Mouse (Mus musculus) embryonic stem cell, embryonic (primary cell): ENCODE measurements around the gene Prkd2.

Source experiments
- CTCF ChIA-PET, 4 experiments: fragments of 300-600 bp in 2 of 4; fragments of 350-600 bp in 2 of 4; sonication (Branson Sonifier 250); formaldehyde crosslinking; loops; one replicate each; lab custom pipeline; 2022; ENCODE audit warnings: inconsistent platforms in 2 of 4; lab: Charles Lee
- POLR2A ChIA-PET, 4 experiments: fragments of 300-600 bp in 2 of 4; fragments of 350-600 bp in 2 of 4; sonication (Branson Sonifier 250); formaldehyde crosslinking; loops; one replicate each; lab custom pipeline; 2022; ENCODE audit warnings: antibody characterized with exemption in 4 of 4, inconsistent platforms in 1 of 4; lab: Charles Lee

Prkd2 gene

DNA sequence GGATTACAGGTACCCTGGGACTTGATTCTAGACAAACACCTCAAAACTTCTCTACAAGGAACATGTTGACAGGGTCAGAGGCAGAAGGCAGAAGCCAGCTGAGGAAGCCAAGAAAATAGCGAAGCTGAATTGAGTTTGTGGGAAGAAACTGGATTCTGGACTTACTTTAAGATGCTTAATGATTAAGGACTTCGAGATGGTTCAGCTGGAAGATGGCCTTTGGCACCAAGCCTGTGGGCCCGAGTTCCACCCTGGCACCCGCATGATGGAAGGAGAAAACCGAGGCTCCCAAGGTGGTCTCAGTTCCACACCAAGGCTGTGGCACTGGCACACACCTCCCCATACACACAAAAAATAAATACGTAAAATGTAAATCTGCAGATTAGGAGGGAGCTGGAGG lies 47.8 kb downstream of the Prkd2 start:
- POLR2A ChIA-PET = interaction anchor here in 3 of 4 experiments (0.6 to 2.5 kb wide), 21 partner anchors 10 to 760 kb away, joined by 3 to 29 read pairs (median 6); partner anchors contain the start of gene Dact3 (in 3 of the 3)

DNA sequence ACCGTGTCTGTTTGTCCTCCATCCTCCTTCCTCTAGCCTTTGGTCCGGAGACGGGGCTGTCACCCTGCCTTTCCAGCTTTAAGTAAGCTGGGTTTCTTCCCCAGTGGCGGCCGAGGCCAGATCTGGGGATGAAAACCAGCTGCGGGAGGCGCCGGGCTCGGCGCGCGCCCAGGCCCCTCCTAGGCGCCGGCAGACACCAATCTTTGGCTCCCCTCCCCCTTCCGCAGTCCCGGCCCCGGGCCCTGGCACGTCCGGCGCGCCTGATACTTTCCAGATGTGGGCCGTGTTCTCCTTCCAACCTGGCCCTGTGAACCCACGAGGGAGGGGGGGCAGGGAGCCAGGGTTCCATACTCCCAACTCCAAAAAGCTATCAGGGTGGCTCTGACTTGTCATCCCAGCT lies 48.2 kb downstream of the Prkd2 start:
- CTCF ChIA-PET = interaction anchor here in 3 of 4 experiments (0.6 to 2.5 kb wide), 31 partner anchors 10 to 628 kb away, joined by 3 to 78 read pairs (median 4); partner anchors contain the start of genes Dact3 (in 3 of the 3), Calm3 (in 2 of the 3) and Ptgir (in 1 of the 3)
- POLR2A ChIA-PET = interaction anchor here (0.6 to 2.5 kb wide), 27 partner anchors 9 to 761 kb away, joined by 3 to 29 read pairs (median 5); partner anchors contain the start of genes Dact3 (in 4 of the 4) and Calm3 (in 1 of the 4)

More for the DNA sequence above, 47.8 kb downstream of the Prkd2 start:
- CTCF ChIA-PET = interaction anchor here in 3 of 4 experiments (0.6 to 2.5 kb wide), 19 partner anchors 12 to 627 kb away, joined by 3 to 78 read pairs (median 4); partner anchors contain the start of genes Dact3 (in 3 of the 3) and Ptgir (in 1 of the 3)

DNA sequence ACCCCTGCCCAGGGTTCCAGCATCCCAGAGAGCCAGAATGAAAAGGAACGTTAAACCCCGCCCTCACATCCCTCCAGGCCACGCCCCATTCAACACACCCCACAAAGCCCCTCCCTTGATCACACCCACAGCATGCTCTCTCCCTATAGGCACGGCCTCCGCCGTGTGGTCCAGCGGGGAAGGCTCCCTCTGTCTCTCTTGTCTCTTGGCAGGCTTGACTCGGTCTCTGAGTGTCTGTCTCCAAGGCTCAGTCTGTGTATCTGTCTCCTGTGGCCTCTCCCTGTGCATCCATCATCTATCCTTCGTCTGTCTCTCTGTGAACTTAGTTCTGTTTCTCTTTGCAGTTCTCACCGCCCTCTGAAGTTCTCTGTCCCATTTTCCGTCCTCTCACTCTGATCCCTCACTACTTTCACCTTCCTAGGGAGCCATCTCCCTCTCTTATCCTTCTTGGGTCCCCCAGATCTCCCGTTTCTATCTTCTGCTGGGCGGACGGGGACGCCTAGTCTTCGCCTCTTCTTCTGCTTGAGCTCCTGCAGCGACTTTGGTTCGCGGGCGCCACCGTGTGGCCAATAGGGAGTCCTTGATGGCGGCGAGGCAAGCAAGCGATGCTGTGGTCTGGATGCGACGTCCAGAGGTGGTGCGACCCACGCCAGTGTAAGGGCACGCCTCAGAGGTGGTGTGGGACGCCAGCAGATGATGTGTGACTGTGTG lies 49.1 kb downstream of the Prkd2 start, which contains the start of gene Gng8:
TSS of gene Gng8 (plus strand) at position 146 of the 711 bp plus-strand sequence.
- CTCF ChIA-PET = interaction anchor here (0.5 to 2.5 kb wide), 71 partner anchors 9 to 606 kb away, joined by 3 to 78 read pairs (median 4); partner anchors contain the start of genes Dact3 (in 4 of the 4), Calm3 (in 2 of the 4), Ptgir (in 2 of the 4) and Ap2s1 (in 1 of the 4)
- POLR2A ChIA-PET = interaction anchor here (0.6 to 2.5 kb wide), 36 partner anchors 9 to 275 kb away, joined by 3 to 29 read pairs (median 5); partner anchors contain the start of genes Dact3 (in 4 of the 4) and Calm3 (in 1 of the 4)

DNA sequence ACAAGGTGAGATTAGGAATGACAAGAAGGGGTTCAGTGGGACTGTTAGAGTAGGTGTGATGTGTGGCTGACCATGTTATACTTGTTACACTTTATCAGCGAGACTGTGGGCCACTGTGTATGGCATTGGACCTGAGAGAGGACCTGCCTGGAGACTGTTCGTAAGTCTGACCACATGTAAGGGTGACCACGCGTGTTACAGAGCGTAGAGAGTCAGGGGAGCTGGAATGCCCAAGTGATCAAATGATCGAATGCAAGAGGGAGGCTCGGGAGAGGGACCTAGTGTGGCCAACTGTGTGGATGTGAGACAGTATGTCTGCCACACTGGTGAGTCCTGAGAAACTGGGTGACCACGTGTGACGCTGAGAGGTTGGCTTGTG lies 49.6 kb downstream of the Prkd2 start:
- ChIA-PET CTCF (interaction anchor here (0.6 to 2.5 kb wide), 47 partner anchors 8 to 607 kb away, joined by 3 to 78 read pairs (median 4); partner anchors contain the start of genes Dact3 (in 4 of the 4), Ptgir (in 2 of the 4) and Prkd2 (in 1 of the 4)), POLR2A (interaction anchor here in 3 of 4 experiments (0.7 to 2.5 kb wide), 25 partner anchors 8 to 275 kb away, joined by 3 to 29 read pairs (median 6); partner anchors contain the start of genes Dact3 (in 3 of the 3) and Calm3 (in 1 of the 3))

DNA sequence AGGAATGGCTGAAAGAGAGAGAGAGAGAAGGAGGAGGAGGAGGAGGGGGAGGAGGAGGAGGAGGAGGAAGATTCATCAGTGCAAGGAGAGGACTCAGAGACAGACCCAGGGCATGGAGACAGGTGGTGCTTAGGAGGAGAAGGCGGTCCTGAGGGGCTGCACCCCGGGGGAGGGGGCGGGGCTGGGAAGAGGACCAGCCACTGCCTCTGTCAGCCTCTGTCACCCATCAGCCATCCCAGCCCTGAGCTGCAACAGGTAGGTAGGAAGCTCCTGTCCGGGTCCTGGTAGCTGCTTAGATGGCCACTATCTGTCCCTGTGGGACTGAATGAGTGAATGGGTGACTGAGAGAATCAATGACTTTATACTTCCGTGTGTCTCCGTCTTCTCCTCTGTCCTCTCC lies 50.9 kb downstream of the Prkd2 start:
- CTCF ChIA-PET = interaction anchor here in 1 of 4 experiments (0.6 to 1.9 kb wide), 4 partner anchors 13 to 44 kb away, joined by 3 to 17 read pairs (median 8); partner anchors contain the start of genes Dact3 and Ptgir
- POLR2A ChIA-PET = interaction anchor here in 1 of 4 experiments (1.8 to 2.0 kb wide), 2 partner anchors 14 to 15 kb away, joined by 4 read pairs; no protein-coding TSS in a partner anchor

DNA sequence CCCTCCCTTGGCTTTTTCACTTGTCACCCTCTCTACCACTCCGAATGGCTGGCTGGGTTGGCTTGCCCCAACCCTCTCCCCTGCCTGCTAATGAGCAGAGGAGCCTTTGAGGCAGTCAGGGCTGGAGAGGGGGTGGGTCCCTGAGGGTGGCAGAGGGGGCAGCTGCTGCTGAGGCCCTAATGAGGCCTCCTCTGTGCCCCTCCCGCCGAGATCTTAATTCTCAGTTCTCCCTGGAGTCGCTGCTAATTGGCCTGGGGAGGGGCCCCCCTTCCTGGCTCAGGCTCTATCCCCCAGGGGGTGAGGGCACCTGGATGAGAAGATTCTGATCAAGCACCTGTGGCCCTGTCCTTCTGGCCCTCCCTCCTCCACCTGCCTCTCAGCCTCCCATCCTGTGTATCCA lies 51.6 kb downstream of the Prkd2 start:
- POLR2A ChIA-PET = interaction anchor here in 2 of 4 experiments (0.8 to 2.0 kb wide), 7 partner anchors 11 to 445 kb away, joined by 3 to 13 read pairs (median 4); partner anchors contain the start of genes Calm3 (in 1 of the 2), Dact3 (in 1 of the 2) and Ptgir (in 1 of the 2)
- CTCF ChIA-PET = interaction anchor here (1.0 to 1.9 kb wide), 23 partner anchors 12 to 265 kb away, joined by 3 to 40 read pairs (median 7); partner anchors contain the start of genes Dact3 (in 2 of the 4), Calm3 (in 1 of the 4), Hif3a (in 1 of the 4) and Prkd2 (in 1 of the 4)

DNA sequence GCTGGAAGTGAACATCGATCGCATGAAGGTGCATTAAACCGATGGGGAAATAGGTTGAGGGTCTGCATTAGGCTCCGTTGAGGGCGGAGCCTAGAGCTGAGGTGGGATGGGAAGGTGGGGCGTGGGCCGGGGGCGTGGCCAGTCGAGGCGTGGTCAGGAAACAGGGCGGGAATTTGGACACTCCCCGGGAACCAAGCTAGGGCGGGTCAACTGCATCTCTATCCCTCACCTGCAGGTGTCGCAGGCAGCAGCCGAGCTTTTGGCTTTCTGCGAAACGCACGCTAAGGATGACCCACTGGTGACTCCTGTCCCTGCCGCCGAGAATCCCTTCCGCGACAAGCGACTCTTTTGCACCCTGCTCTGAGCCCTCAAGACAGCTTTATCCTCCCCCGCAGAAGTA lies 52.3 kb downstream of the Prkd2 start:
- ChIA-PET CTCF (interaction anchor here (0.5 to 1.9 kb wide), 70 partner anchors 9 to 848 kb away, joined by 3 to 40 read pairs (median 4); partner anchors contain the start of genes Dact3 (in 3 of the 4), Ptgir (in 2 of the 4), Calm3 (in 1 of the 4) and Gm42372 (in 1 of the 4)), POLR2A (interaction anchor here (0.5 to 2.0 kb wide), 33 partner anchors 9 to 1884 kb away, joined by 3 to 19 read pairs (median 4); partner anchors contain the start of genes Dact3 (in 2 of the 4), Ptgir (in 2 of the 4), Ap2s1 (in 1 of the 4) and Calm3 (in 1 of the 4))

DNA sequence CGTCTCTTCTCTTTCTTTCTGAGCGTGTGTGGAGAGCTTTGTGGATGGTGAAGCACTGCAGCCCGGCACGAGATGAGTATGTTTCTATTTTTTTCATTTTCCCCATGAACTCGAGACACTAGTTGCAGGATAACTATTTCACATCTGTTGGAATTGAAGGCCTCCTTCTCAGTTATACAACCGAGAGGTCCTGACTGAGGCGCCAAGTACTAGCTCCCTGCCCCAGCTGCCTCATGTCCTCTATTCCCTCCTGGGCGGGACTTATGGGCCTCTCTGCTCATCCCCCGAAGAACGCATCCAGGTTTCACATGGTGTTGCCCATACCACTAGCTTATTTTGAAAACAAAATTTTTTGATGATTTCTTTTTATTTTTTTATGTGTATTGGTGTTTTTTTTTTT lies 52.8 kb downstream of the Prkd2 start:
- CTCF ChIA-PET = interaction anchor here (0.6 to 1.9 kb wide), 63 partner anchors 8 to 848 kb away, joined by 3 to 40 read pairs (median 4); partner anchors contain the start of genes Dact3 (in 3 of the 4), Calm3 (in 1 of the 4), Gm42372 (in 1 of the 4) and Hif3a (in 1 of the 4)
- POLR2A ChIA-PET = interaction anchor here (0.6 to 2.0 kb wide), 30 partner anchors 8 to 1883 kb away, joined by 3 to 19 read pairs (median 4); partner anchors contain the start of genes Dact3 (in 2 of the 4), Ptgir (in 2 of the 4), Ap2s1 (in 1 of the 4) and Calm3 (in 1 of the 4)

DNA sequence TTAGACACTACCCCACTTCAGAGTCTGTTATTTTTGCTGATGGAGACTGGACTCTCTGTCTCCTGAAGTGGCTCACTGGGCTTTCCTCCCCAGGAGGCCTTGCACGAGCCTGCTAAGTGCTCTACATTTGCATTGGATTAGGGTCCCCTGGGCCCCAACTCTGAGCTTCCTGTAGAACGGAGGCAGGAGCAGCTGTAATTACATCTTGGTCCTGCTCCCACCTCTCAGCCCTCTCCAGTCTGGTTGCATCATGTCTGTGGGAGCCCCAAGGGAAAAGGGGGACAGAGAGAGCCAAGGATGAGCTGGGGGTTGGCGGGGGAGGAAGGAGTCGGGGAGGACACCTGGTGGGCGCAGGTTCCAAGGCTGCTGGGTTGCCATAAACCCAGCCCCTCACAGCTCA lies 57.8 kb downstream of the Prkd2 start:
- POLR2A ChIA-PET = interaction anchor here in 3 of 4 experiments (0.7 to 2.9 kb wide), 22 partner anchors 8 to 610 kb away, joined by 3 to 12 read pairs (median 4); partner anchors contain the start of genes Dact3 (in 3 of the 3), Gng8 (in 3 of the 3) and Ppp5c (in 1 of the 3)
- CTCF ChIA-PET = interaction anchor here in 3 of 4 experiments (0.5 to 2.1 kb wide), 11 partner anchors 8 to 158 kb away, joined by 3 to 15 read pairs (median 5); partner anchors contain the start of genes Gng8 (in 3 of the 3) and Dact3 (in 1 of the 3)

DNA sequence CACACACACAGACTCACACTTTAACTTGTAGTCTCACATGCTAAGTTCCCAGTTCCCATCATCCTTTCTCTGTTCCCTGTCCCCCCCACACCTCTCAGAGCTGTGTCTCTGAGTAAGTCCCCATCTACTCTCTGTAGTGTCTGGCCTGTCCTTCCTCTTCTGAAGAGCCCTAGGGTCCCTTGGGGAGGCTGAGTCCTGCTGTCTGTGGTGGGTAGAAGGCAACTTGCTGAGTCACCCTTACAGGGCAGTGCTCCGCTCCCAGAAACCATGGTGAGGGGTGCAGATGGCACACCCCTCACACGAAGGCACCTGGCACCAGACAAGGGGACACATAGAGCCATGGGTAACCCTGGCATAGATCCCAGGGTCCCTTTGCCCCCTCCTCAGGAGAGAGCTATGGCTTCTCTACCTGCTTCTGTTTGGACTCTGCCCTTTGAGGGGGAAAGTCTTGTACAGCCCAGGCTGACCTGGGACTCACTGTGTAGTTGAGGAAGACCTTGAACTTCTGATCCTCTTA lies 60.8 kb downstream of the Prkd2 start:
- ChIA-PET POLR2A (interaction anchor here (0.6 to 1.4 kb wide), 6 partner anchors 8 to 49 kb away, joined by 3 to 6 read pairs (median 3); partner anchors contain the start of gene Dact3 (in 1 of the 4)), CTCF (interaction anchor here (0.7 to 2.1 kb wide), 5 partner anchors 8 to 108 kb away, joined by 3 to 12 read pairs (median 4); partner anchors contain the start of gene Gng8 (in 1 of the 4))

DNA sequence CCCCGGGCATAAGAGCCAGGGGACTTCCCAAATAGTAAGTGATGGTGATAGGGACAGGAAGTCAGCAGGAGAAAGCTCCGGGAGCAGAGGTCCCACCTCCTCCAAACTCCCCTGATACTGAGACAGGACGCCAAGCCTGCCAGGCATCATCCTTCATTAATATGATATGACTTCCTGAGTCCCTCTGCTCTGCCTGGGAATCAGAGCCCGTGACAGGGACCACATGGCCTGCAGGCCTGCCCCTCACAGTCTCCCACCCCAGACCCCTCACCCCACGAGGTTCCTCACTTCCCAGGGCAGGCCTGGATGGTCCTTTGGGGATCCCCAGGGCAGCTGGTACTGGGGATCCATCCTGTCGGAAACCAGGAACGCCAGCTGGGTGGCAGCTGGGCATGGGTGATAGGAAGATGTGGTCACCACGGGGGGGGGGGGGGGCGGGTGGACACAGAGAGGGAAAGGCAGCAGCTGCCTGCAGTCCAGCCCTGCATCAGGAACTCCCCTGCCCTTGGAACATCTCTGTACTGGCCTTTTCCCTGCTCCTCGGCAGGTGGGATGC lies 61.5 kb downstream of the Prkd2 start:
- POLR2A ChIA-PET = interaction anchor here in 3 of 4 experiments (0.9 to 1.4 kb wide), 5 partner anchors 9 to 50 kb away, joined by 3 to 6 read pairs (median 3); no protein-coding TSS in a partner anchor

DNA sequence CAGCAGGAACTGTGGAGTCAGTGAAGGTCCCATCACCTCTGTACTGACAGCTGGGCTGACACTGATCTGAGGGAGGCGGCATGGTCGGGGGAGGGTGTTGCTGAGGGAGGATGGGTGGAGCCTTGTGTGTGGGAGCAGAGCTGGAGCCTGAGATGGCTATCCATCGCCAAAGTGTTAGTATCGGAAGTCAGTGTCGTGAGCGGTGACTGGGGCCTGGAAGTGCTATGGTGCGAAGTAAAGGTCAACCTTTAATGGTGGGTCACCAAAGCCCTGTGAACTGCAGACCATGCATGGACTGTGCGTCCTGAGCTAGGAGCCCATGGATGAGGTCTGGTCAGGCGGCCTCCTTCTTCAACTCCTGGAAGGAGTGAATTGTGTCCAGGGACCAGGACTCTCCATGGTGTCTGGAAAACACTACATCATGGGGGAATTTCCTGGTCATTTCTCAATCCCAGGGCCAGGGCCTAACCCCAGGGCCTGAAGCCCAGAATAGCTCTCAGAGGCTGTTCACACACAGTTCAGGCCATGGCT lies 62.9 kb downstream of the Prkd2 start:
- POLR2A ChIA-PET = interaction anchor here in 3 of 4 experiments (0.6 to 1.7 kb wide), 5 partner anchors 10 to 160 kb away, joined by 3 to 5 read pairs (median 3); no protein-coding TSS in a partner anchor

More for the DNA sequence above, 61.5 kb downstream of the Prkd2 start:
- CTCF ChIA-PET = interaction anchor here (0.6 to 2.1 kb wide), 5 partner anchors 9 to 109 kb away, joined by 3 to 12 read pairs (median 4); partner anchors contain the start of gene Gng8 (in 1 of the 4)

DNA sequence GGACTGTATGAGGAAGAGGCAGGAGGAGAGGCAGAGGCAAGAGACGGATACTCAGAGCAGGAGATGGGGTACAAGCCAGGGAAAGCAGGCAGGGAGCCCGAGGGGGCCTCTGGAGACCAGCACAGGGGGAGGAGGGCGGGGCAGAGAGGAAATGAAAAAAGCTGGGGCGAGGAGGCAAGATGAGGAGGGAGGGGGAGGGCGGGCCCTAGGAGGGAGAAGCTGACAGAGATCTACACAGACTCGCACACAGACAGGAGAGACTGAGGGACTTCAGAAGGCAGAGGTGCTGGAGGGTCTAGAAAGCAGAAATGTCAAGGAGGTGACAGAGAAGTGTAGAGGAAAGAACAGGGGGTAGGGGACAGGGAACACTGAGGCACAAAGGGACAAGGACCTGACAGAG lies 63.6 kb downstream of the Prkd2 start, which contains the start of gene Ptgir:
TSS of gene Ptgir (plus strand) at position 210 of the 400 bp plus-strand sequence.
- CTCF ChIA-PET = interaction anchor here in 3 of 4 experiments (0.6 to 3.4 kb wide), 9 partner anchors 11 to 52 kb away, joined by 3 to 17 read pairs (median 3); partner anchors contain the start of gene Gng8 (in 3 of the 3)
- POLR2A ChIA-PET = interaction anchor here (0.7 to 1.7 kb wide), 8 partner anchors 11 to 32 kb away, joined by 3 to 6 read pairs (median 4); partner anchors contain the start of genes Dact3 (in 1 of the 4) and Gng8 (in 1 of the 4)

More for the DNA sequence above, 62.9 kb downstream of the Prkd2 start:
- CTCF ChIA-PET = interaction anchor here in 3 of 4 experiments (0.5 to 3.4 kb wide), 9 partner anchors 11 to 57 kb away, joined by 3 to 17 read pairs (median 3); partner anchors contain the start of gene Gng8 (in 2 of the 3)

DNA sequence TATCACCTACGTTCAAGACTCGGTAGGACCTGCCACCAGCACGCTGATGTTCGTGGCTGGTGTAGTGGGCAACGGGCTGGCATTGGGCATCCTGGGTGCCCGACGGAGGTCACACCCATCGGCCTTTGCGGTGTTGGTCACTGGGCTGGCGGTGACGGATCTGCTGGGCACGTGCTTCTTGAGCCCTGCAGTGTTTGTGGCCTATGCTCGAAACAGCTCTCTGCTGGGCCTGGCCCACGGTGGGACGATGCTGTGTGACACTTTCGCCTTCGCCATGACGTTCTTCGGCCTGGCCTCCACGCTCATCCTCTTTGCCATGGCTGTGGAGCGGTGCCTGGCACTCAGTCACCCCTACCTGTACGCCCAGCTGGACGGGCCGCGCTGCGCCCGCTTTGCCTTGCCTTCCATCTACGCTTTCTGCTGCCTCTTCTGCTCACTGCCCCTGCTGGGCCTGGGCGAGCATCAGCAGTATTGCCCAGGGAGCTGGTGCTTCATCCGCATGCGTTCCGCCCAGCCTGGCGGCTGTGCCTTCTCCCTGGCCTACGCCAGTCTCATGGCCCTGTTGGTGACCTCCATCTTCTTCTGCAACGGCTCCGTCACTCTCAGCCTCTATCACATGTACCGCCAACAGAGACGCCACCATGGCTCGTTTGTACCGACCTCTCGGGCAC lies 64.3 kb downstream of the Prkd2 start:
- ChIA-PET CTCF (interaction anchor here in 3 of 4 experiments (1.1 to 3.4 kb wide), 5 partner anchors 12 to 53 kb away, joined by 3 to 17 read pairs (median 5); partner anchors contain the start of gene Gng8 (in 1 of the 3)), POLR2A (interaction anchor here in 3 of 4 experiments (0.7 to 1.5 kb wide), 7 partner anchors 11 to 33 kb away, joined by 3 to 6 read pairs (median 4); partner anchors contain the start of genes Dact3 (in 1 of the 3) and Gng8 (in 1 of the 3))
